Mouse (Mus musculus) CH12.LX (cell line): ENCODE measurements at regions not wholly inside any gene's neighbourhood (a gene's known extent, or its start where the extent isn't known, plus 50 kb on each side); places are given as distances from the start of the nearest gene placed in this dataset.

Experiments used
- DNase-seq: peaks from one replicate; pipeline ENCODE4 v3.0.0-alpha.2; 2013; ENCODE audit errors: extremely low read depth
- H3K27ac ChIP-seq: 2 replicates; pipeline ENCODE4 v1.5.1; 2012; ENCODE audit warnings: low read depth, mild to moderate bottlenecking, control low read depth, moderate library complexity; ENCODE audit not compliant: insufficient read depth
- H3K27me3 ChIP-seq: replicated peaks from 2 replicates; pipeline ENCODE3; 2012; ENCODE audit warnings: inconsistent platforms
- H3K36me3 ChIP-seq, 2 experiments: replicated peaks in 1 of 2; 2 replicates each; pipeline versions ENCODE3 to v1.6.1; 2012; ENCODE audit warnings: inconsistent platforms in 1 of 2, low read length in 1 of 2, mild to moderate bottlenecking in 1 of 2, mixed read lengths in 1 of 2, moderate library complexity in 1 of 2; ENCODE audit not compliant: control insufficient read depth in 1 of 2, insufficient read depth in 1 of 2
- H3K4me1 ChIP-seq, 2 experiments: 2 replicates each; pipeline ENCODE4 v1.6.1; 2012; ENCODE audit warnings: inconsistent platforms in 1 of 2, moderate library complexity in 1 of 2; ENCODE audit not compliant: insufficient read depth in 2 of 2, control insufficient read depth in 1 of 2
- H3K4me2 ChIP-seq: 2 replicates; pipeline ENCODE4 v1.6.1; 2012; ENCODE audit warnings: low read depth, mild to moderate bottlenecking, control low read depth; ENCODE audit not compliant: poor library complexity, insufficient read depth, severe bottlenecking
- H3K4me3 ChIP-seq, 3 experiments: fragments of 150-350 bp in 1 of 3; sonication (generic) in 1 of 3; replicated peaks in 1 of 3; 2 replicates each; pipeline versions ENCODE3 to v1.5.1; 2011 to 2012; ENCODE audit warnings: low read depth in 2 of 3, low read length in 2 of 3, mild to moderate bottlenecking in 2 of 3, moderate library complexity in 2 of 3, control low read depth in 1 of 3, improper control_type of control experiment in 1 of 3, inconsistent platforms in 1 of 3, mixed read lengths in 1 of 3; ENCODE audit not compliant: poor library complexity in 1 of 3
- H3K79me2 ChIP-seq: replicated peaks from 2 replicates; pipeline ENCODE4 v1.6.1; 2012; ENCODE audit warnings: mild to moderate bottlenecking, moderate library complexity; ENCODE audit not compliant: control insufficient read depth, poor library complexity, insufficient read depth, severe bottlenecking; ENCODE audit errors: extremely low read depth
- H3K9ac ChIP-seq: 2 replicates; pipeline ENCODE4 v1.6.1; 2012; ENCODE audit warnings: low read depth, mild to moderate bottlenecking, control low read depth, moderate library complexity; ENCODE audit not compliant: insufficient read depth
- H3K9me3 ChIP-seq: replicated peaks from 2 replicates; pipeline ENCODE3; 2012; ENCODE audit warnings: low read length, inconsistent platforms, mixed read lengths
- BHLHE40 ChIP-seq: IDR thresholded peaks from 2 replicates; pipeline ENCODE4 v1.6.1; 2011; ENCODE audit warnings: mild to moderate bottlenecking, low read depth, low read length, improper control_type of control experiment
- CHD2 ChIP-seq: IDR thresholded peaks from 2 replicates; pipeline ENCODE4 v1.6.1; 2011; ENCODE audit warnings: low read length, improper control_type of control experiment
- ELF1 ChIP-seq: IDR thresholded peaks from 2 replicates; pipeline ENCODE4 v1.6.1; 2014; ENCODE audit warnings: low read depth, mild to moderate bottlenecking, inconsistent platforms, low read length, improper control_type of control experiment
- GABPA ChIP-seq: IDR thresholded peaks from 2 replicates; pipeline ENCODE4 v1.6.1; 2012; ENCODE audit warnings: low read depth, low read length, improper control_type of control experiment, inconsistent platforms; ENCODE audit not compliant: insufficient replicate concordance
- JUN ChIP-seq: IDR thresholded peaks from 2 replicates; pipeline ENCODE4 v1.6.1; 2011; ENCODE audit warnings: low read depth, mild to moderate bottlenecking, low read length, improper control_type of control experiment, moderate library complexity; ENCODE audit not compliant: insufficient read depth
- MAZ ChIP-seq: IDR thresholded peaks from 2 replicates; pipeline ENCODE4 v1.6.1; 2012; ENCODE audit warnings: low read depth, mild to moderate bottlenecking, inconsistent platforms, low read length, improper control_type of control experiment, moderate library complexity
- MEF2A ChIP-seq: IDR thresholded peaks from 2 replicates; pipeline ENCODE4 v1.6.1; 2014; ENCODE audit warnings: low read depth, mild to moderate bottlenecking, inconsistent platforms, low read length, improper control_type of control experiment, borderline replicate concordance
- PAX5 ChIP-seq: IDR thresholded peaks from 2 replicates; pipeline ENCODE4 v1.6.1; 2012; ENCODE audit warnings: low read length, inconsistent platforms, mixed read lengths
- POLR2A ChIP-seq: IDR thresholded peaks from 2 replicates; pipeline ENCODE4 v1.6.1; 2011; ENCODE audit warnings: low read depth, mild to moderate bottlenecking, improper control_type of control experiment, low read length
- POLR2AphosphoS2 ChIP-seq: IDR thresholded peaks from 2 replicates; pipeline ENCODE4 v1.6.1; 2011; ENCODE audit warnings: low read depth, low read length, improper control_type of control experiment
- RCOR1 ChIP-seq: conservative IDR thresholded peaks from 2 replicates; pipeline ENCODE4 v1.6.1; 2012; ENCODE audit warnings: low read depth, mild to moderate bottlenecking, inconsistent platforms, low read length, improper control_type of control experiment
- TBP ChIP-seq: conservative IDR thresholded peaks from 2 replicates; pipeline ENCODE4 v1.6.1; 2011; ENCODE audit warnings: low read depth, low read length, improper control_type of control experiment
- USF1 ChIP-seq: IDR thresholded peaks from 2 replicates; pipeline ENCODE4 v1.6.1; 2014; ENCODE audit warnings: low read depth, mild to moderate bottlenecking, inconsistent platforms, low read length, improper control_type of control experiment
- USF2 ChIP-seq: conservative IDR thresholded peaks from 2 replicates; pipeline ENCODE4 v1.6.1; 2011; ENCODE audit warnings: low read depth, low read length, improper control_type of control experiment
- ZKSCAN1 ChIP-seq: IDR thresholded peaks from 2 replicates; pipeline ENCODE4 v1.6.1; 2012; ENCODE audit warnings: low read depth, inconsistent platforms, low read length, improper control_type of control experiment, borderline replicate concordance
- ZMIZ1 ChIP-seq: IDR thresholded peaks from 2 replicates; pipeline ENCODE4 v1.6.1; 2012; ENCODE audit warnings: low read depth, mild to moderate bottlenecking, inconsistent platforms, low read length, improper control_type of control experiment
- ZNF384 ChIP-seq: IDR thresholded peaks from 2 replicates; pipeline ENCODE4 v1.6.1; 2012; ENCODE audit warnings: low read depth, low read length, improper control_type of control experiment, inconsistent platforms
- dilution Hi-C: fragments of 300-500 bp; cut with MboI; formaldehyde crosslinking; loops from 2 replicates; pipeline ENCODE4 v1.14.3; 2020; ENCODE audit warnings: low sequenced_read_pairs; ENCODE audit not compliant: extremely low pct_unique_long_range_greater_than_20kb, extremely low pct_ligation_motif_present
- in situ Hi-C: fragments of 300-500 bp; cut with MboI; formaldehyde crosslinking; loops from 3 replicates; pipeline ENCODE4 v1.14.3; 2019; ENCODE audit warnings: low sequenced_read_pairs, low pct_ligation_motif_present, low pct_unique_long_range_greater_than_20kb, mixed read lengths

- Histone ChIP-seq H3K9ac (no peak overlapping the region), H3K9me3 (peaks cover 3% of the 10 kb centered on the region), H3K27me3 (no peaks in the 10 kb centered on the region), H3K4me2 (no peak overlapping the region), H3K36me3 (no peaks in the 10 kb centered on the region), H3K4me3 (no peak overlapping the region), H3K79me2 (no peaks in the 10 kb centered on the region), H3K4me1 (peaks cover 6 to 23% of the 10 kb centered on the region in 2 experiments), H3K27ac (no peak overlapping the region)
- dilution Hi-C loops (no loop called here), in situ Hi-C loops (no loop called here)
- TF ChIP-seq RCOR1 (no peak), USF1 (no peak), POLR2AphosphoS2 (no peak)
- no peak for DNase-seq
Measured at GRCm38 (mm10) chr8:11135135-11135534, 126.9 kb upstream of the Irs2 start.

DNA sequence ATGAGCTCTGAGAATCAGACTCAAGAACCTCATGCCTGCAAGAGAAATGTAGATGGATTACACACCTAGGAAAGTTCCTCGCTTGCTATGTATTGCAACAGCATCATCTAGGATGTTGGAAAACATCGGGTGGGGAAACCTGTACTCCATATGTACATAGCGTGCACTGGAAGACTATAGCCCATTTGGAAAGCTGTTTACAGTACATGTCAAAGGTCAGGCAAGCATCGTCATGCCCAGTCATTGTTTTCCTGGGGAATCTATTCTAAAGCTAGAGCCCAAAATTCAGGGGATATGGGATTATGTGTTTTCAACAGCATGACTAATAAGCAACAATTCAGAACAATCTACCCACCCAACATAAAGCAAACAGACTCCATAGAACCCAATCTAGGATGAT lies 126.3 kb upstream of the Irs2 start:
- Histone ChIP-seq H3K27me3 (no peaks in the 10 kb centered on the region), H3K4me2 (no peak overlapping the region), H3K4me3 (no peak overlapping the region), H3K4me1 (peaks cover 6 to 22% of the 10 kb centered on the region in 2 experiments), H3K79me2 (no peaks in the 10 kb centered on the region), H3K9ac (no peak overlapping the region), H3K9me3 (peaks cover 3% of the 10 kb centered on the region), H3K27ac (no peak overlapping the region), H3K36me3 (no peaks in the 10 kb centered on the region)
- no peak for TF ChIP-seq ELF1
- no peak for TF ChIP-seq ZNF384
- no peak for TF ChIP-seq GABPA
- TF ChIP-seq CHD2 = no peak
- no peak for TF ChIP-seq USF2
- TF ChIP-seq MAZ = no peak
- no peak for TF ChIP-seq POLR2A
- no peak for TF ChIP-seq TBP
- TF ChIP-seq MEF2A = no peak
- TF ChIP-seq ZMIZ1 = no peak
- no peak for TF ChIP-seq ZKSCAN1
- TF ChIP-seq JUN = no peak
- TF ChIP-seq BHLHE40 = no peak
- no peak for TF ChIP-seq PAX5
- TF ChIP-seq POLR2AphosphoS2 = no peak
- dilution Hi-C loops (no loop called here), in situ Hi-C loops (no loop called here)
- DNase-seq = no peak
